Mouse (Mus musculus) intestine, embryonic 15.5 days (tissue): Measurements from ENCODE around the gene Satb2. TPM values are rescaled to one million over a fixed set of nuclear protein-coding genes. Genes with fewer than 3 reads are reported as not detected.

ENCODE experiments used
- ATAC-seq: fragments of 200-750 bp; cut with Nextera tagmentation; 2 replicates; pipeline ENCODE4 v1.8.0; 2017; ENCODE audit warnings: moderate TSS enrichment, moderate library complexity
- H3K27ac ChIP-seq: fragments of 300-500 bp; sonication (generic); 2 replicates; pipeline ENCODE4 v1.5.1; 2015; ENCODE audit warnings: mild to moderate bottlenecking, inconsistent platforms
- H3K27me3 ChIP-seq: fragments of 300-500 bp; sonication (generic); replicated peaks from 2 replicates; pipeline ENCODE4 v1.6.1; 2015; ENCODE audit warnings: inconsistent platforms
- H3K36me3 ChIP-seq: fragments of 300-500 bp; sonication (generic); 2 replicates; pipeline ENCODE4 v1.6.1; 2015; ENCODE audit warnings: inconsistent platforms
- H3K4me1 ChIP-seq: fragments of 300-500 bp; sonication (generic); replicated peaks from 2 replicates; pipeline ENCODE4 v1.6.1; 2015; ENCODE audit warnings: inconsistent platforms
- H3K4me2 ChIP-seq: fragments of 300-500 bp; sonication (generic); replicated peaks from 2 replicates; pipeline ENCODE4 v1.6.1; 2015; ENCODE audit warnings: mild to moderate bottlenecking, inconsistent platforms
- H3K4me3 ChIP-seq: fragments of 300-500 bp; sonication (generic); replicated peaks from 2 replicates; pipeline ENCODE4 v1.5.1; 2015; ENCODE audit warnings: inconsistent platforms
- H3K9ac ChIP-seq: fragments of 300-500 bp; sonication (generic); 2 replicates; pipeline ENCODE4 v1.6.1; 2015; ENCODE audit warnings: inconsistent platforms
- H3K9me3 ChIP-seq: fragments of 300-500 bp; sonication (generic); 2 replicates; pipeline ENCODE4 v1.6.1; 2016; ENCODE audit warnings: inconsistent platforms
- WGBS: fragments of 180-500 bp; shearing (Covaris S2); methylation state at CpG from one replicate; pipeline ENCODE4 v1.1.7; 2015; 5-methylcytosine and 5-hydroxymethylcytosine counted together
- polyA plus RNA-seq: library from polyadenylated mRNA; unstranded; fragments of >200 nt; fragmentation: Nextera tagmentation; extraction: Ambion mirVana; gene quantifications from 2 replicates; pipeline ENCODE4 v1.2.1, GENCODE M21; 2015

The Satb2 gene
- polyA plus RNA-seq, 1 experiment from 2014 or later: 2.9 TPM

- Histone ChIP-seq H3K9ac (peak overlapping the region; percentile 75), H3K36me3 (no peaks in the 10 kb centered on the region), H3K27ac (peak overlapping the region; percentile 85), H3K4me2 (peak overlapping the region; percentile 95), H3K27me3 (peaks cover 29% of the 10 kb centered on the region), H3K4me3 (peak overlapping the region; percentile 75), H3K4me1 (peaks cover 21% of the 10 kb centered on the region), H3K9me3 (no peaks in the 10 kb centered on the region)
- WGBS: under 1% methylated on average over 22 of the region's 23 CpGs
- no peak for ATAC-seq
These were observed 6.6 kb downstream of the Satb2 start for GRCm38 (mm10) chr1:56971942-56972250.

GRCm38 (mm10) chr1:56971441-56971861, 7.0 kb downstream of the Satb2 start:
- ATAC-seq: no peak
- Histone ChIP-seq H3K36me3 (no peaks in the 10 kb centered on the region), H3K9ac (peak overlapping the region; percentile 42), H3K27me3 (peaks cover 24% of the 10 kb centered on the region), H3K4me3 (peak overlapping the region; percentile 75), H3K27ac (no peak overlapping the region), H3K4me1 (peaks cover 21% of the 10 kb centered on the region), H3K4me2 (peak overlapping the region; percentile 95), H3K9me3 (no peaks in the 10 kb centered on the region)
- 0% methylated on average over 29 of the region's 29 CpGs for WGBS

DNA sequence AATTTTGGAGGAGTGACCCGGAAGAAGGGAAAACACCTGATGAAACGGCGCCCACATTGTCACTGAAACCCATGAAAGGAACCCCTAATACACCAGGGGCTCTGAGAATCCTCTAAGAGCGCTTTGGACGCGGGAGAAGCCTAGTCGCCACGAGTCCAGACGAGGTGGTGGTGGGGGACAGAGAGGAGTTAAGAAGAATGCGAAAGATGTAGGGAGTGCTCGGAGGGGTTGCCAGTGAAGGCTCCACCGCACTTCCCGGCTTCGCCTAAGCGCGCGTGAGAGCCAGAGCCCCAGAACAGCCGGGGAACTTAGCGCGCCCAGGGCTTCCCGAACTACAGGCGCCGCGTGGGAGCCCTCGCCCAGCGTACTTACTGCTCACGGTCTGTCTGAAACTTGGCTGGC, 7.7 kb downstream of the Satb2 start:
- no peak for ATAC-seq
- peak overlapping the region; percentile 9 for H3K9ac ChIP-seq
- H3K9me3 ChIP-seq: no peaks in the 10 kb centered on the region
- H3K4me1 ChIP-seq: peaks cover 21% of the 10 kb centered on the region
- H3K4me2 ChIP-seq: peak overlapping the region; percentile 95
- no peak overlapping the region for H3K27ac ChIP-seq
- WGBS: under 1% methylated on average over 27 of the region's 27 CpGs
- H3K27me3 ChIP-seq: peaks cover 18% of the 10 kb centered on the region
- no peaks in the 10 kb centered on the region for H3K36me3 ChIP-seq
- H3K4me3 ChIP-seq: peak overlapping the region; percentile 75

DNA sequence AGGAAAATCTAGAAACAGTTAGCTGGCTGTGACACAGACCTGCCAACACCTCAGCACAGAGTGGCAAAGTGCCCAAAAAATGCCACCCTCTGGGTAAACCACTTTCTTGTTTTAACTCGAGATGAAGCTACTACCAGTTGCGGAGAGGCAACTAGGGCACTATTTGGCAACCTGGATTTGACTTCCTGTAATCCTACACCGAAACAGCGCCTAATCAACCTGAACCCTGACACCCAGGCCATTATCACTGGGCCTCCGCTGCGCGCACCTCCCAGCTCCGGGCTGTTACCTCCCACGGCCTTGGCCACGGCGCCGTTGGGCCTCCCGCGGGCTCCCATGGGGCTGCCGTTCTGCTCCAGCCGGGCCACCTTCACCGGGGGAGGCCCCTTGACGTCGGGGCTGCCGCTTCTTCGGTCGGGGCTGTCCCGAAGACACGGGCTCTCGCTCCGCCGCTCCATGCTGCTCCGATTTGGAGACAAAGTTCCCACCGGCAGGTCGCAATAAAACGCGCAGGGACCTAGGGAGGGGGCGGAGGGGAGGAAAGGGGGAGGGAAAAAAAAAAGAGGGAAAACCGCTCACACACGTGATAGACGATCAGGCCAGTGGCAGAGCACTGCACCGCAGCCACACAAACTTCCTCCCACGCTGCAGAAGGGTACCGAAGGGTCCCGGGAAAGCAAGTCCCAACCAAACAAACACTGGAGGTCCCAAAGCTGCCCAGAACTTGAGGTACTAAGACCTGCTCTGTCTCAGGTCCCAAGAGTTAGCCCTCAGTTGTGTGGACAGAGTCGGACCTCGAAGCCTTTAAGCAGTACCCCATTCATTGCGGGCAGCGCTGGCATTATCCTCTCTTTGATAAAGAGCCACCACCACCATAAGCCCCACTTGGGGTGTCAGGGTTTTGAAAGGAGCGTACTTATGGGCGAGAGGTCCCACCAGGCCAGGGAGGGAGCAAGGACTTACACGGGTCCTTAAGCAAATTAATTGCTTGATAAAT, 8.8 kb downstream of the Satb2 start:
- Histone ChIP-seq H3K4me2 (peak overlapping the region; percentile 95), H3K9me3 (no peaks in the 10 kb centered on the region), H3K9ac (peak overlapping the region; percentile 30; the same call in 1 of the 2 replicates), H3K36me3 (no peaks in the 10 kb centered on the region), H3K27me3 (peaks cover 14% of the 10 kb centered on the region), H3K4me1 (peaks cover 19% of the 10 kb centered on the region), H3K4me3 (peak overlapping the region; percentile 75), H3K27ac (peak overlapping the region; percentile 22; the same call in 1 of the 2 replicates)
- WGBS: 5% methylated on average over 47 of the region's 47 CpGs
- peak; percentile 75 for ATAC-seq

- no peaks in the 10 kb centered on the region for H3K36me3 ChIP-seq
- 0 out of 2 replicates have a peak, but pooled peaks cover 7% of the 10 kb centered on the region for H3K4me1 ChIP-seq
- WGBS: 60% methylated on average over 3 of the region's 3 CpGs
- no peak overlapping the region for H3K4me3 ChIP-seq
- peaks cover 14% of the 10 kb centered on the region for H3K27me3 ChIP-seq
- H3K9me3 ChIP-seq: no peaks in the 10 kb centered on the region
- H3K27ac ChIP-seq: no peak overlapping the region
- no peak for ATAC-seq
- no peak overlapping the region for H3K4me2 ChIP-seq
- H3K9ac ChIP-seq: no peak overlapping the region
These were observed 12.4 kb downstream of the Satb2 start for GRCm38 (mm10) chr1:56965879-56966579.

DNA sequence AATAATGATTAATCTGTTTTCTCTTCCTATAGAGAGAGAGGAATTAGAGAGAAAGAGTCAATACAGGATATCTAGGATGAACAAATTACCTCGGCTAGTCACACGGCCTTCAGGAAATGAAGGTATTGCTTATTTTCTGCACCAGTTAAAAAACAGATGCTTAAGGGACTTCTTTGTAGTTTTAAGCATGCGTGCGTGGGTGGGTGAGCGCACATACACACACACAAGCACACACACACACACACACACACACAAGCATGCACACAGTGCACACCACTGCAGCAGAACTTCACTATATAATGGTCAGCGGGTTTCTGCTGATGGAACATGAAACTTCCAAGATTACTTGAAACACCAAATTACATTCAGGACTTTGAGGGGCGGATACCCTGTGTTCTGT, 14.0 kb downstream of the Satb2 start:
- H3K27me3 ChIP-seq: peaks cover 10% of the 10 kb centered on the region
- H3K36me3 ChIP-seq: no peaks in the 10 kb centered on the region
- no peak overlapping the region for H3K4me2 ChIP-seq
- H3K4me3 ChIP-seq: no peak overlapping the region
- 0 out of 2 replicates have a peak, but pooled peaks cover 1% of the 10 kb centered on the region for H3K4me1 ChIP-seq
- H3K9ac ChIP-seq: no peak overlapping the region
- no peak overlapping the region for H3K27ac ChIP-seq
- ATAC-seq: no peak
- 85% methylated on average over 7 of the region's 7 CpGs for WGBS
- H3K9me3 ChIP-seq: no peaks in the 10 kb centered on the region

- H3K9me3 ChIP-seq: no peaks in the 10 kb centered on the region
- H3K4me3 ChIP-seq: no peak overlapping the region
- H3K4me1 ChIP-seq: no peaks in the 10 kb centered on the region
- no peak overlapping the region for H3K27ac ChIP-seq
- H3K4me2 ChIP-seq: no peak overlapping the region
- no peak overlapping the region for H3K9ac ChIP-seq
- ATAC-seq: no peak
- 84% methylated on average over 4 of the region's 4 CpGs for WGBS
- H3K27me3 ChIP-seq: 0 out of 2 replicates have a peak, but pooled peaks cover 3% of the 10 kb centered on the region
- H3K36me3 ChIP-seq: no peaks in the 10 kb centered on the region
These were observed 15.2 kb downstream of the Satb2 start for GRCm38 (mm10) chr1:56963291-56963690.

GRCm38 (mm10) chr1:56958996-56959395, 19.5 kb downstream of the Satb2 start:
- WGBS: 84% methylated on average over 5 of the region's 5 CpGs

GRCm38 (mm10) chr1:56957942-56958341, 20.5 kb downstream of the Satb2 start:
- Histone ChIP-seq H3K27ac (no peak overlapping the region), H3K4me1 (0 out of 2 replicates have a peak, but pooled peaks cover 3% of the 10 kb centered on the region), H3K4me3 (no peak overlapping the region), H3K27me3 (no peaks in the 10 kb centered on the region), H3K4me2 (no peak overlapping the region), H3K9me3 (no peaks in the 10 kb centered on the region), H3K36me3 (no peaks in the 10 kb centered on the region), H3K9ac (no peak overlapping the region)
- ATAC-seq: no peak
- WGBS: 84% methylated on average over 7 of the region's 7 CpGs

More at GRCm38 (mm10) chr1:56958996-56959395, 19.5 kb downstream of the Satb2 start:
- ATAC-seq: no peak
- Histone ChIP-seq H3K4me1 (0 out of 2 replicates have a peak, but pooled peaks cover 3% of the 10 kb centered on the region), H3K27ac (no peak overlapping the region), H3K27me3 (no peaks in the 10 kb centered on the region), H3K9me3 (no peaks in the 10 kb centered on the region), H3K4me2 (no peak overlapping the region), H3K4me3 (no peak overlapping the region), H3K9ac (no peak overlapping the region), H3K36me3 (no peaks in the 10 kb centered on the region)

- Histone ChIP-seq H3K27me3 (no peaks in the 10 kb centered on the region), H3K36me3 (no peaks in the 10 kb centered on the region), H3K9me3 (no peaks in the 10 kb centered on the region)
These were observed 21.6 kb downstream of the Satb2 start for GRCm38 (mm10) chr1:56956811-56957210.

GRCm38 (mm10) chr1:56955739-56956085, 22.7 kb downstream of the Satb2 start:
- ATAC-seq: no peak
- no peak overlapping the region for H3K27ac ChIP-seq
- no peak overlapping the region for H3K4me2 ChIP-seq
- 70% methylated on average over 12 of the region's 12 CpGs for WGBS
- H3K9me3 ChIP-seq: no peaks in the 10 kb centered on the region
- no peak overlapping the region for H3K9ac ChIP-seq
- H3K36me3 ChIP-seq: no peaks in the 10 kb centered on the region
- H3K4me1 ChIP-seq: 0 out of 2 replicates have a peak, but pooled peaks cover 6% of the 10 kb centered on the region
- H3K27me3 ChIP-seq: no peaks in the 10 kb centered on the region
- no peak overlapping the region for H3K4me3 ChIP-seq

More at GRCm38 (mm10) chr1:56956811-56957210, 21.6 kb downstream of the Satb2 start:
- H3K4me1 ChIP-seq: 0 out of 2 replicates have a peak, but pooled peaks cover 4% of the 10 kb centered on the region
- H3K4me3 ChIP-seq: no peak overlapping the region
- H3K27ac ChIP-seq: no peak overlapping the region
- 82% methylated on average over 2 of the region's 2 CpGs for WGBS
- H3K9ac ChIP-seq: no peak overlapping the region
- no peak overlapping the region for H3K4me2 ChIP-seq
- no peak for ATAC-seq

DNA sequence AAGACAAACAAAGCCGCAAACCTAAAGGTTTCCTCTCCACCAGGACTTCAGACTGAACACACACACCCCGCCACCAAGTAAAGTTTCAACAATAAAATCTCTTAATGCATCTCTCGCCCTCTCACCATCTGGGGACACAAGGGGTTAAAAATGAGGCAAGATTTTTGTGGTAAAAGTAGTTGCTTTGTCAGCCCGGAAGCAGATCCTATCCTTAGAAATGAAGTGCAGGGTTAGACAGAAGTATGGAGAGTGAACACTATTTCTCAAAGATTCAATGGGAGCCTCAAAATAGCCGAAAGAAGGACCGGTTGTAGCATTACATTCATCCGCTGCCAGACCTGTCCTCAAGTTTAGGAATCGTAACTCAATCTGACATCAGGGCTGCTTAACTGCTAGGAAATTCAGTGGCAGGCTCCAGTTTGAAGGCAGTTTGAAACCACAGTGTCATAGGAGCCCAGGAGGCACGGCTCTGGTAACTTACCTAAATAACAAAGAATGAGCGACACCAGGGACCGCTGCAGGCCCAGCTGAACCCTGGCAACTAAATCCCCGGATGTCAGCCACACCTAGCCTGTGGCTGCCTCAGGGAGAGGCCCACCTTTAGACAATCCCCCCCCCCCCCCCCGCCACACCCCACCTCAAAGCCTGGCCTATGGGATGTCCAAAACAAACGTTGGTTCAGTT, 23.3 kb downstream of the Satb2 start:
- no peak for ATAC-seq
- 64% methylated on average over 14 of the region's 14 CpGs for whole genome bisulfite sequencing
- Histone ChIP-seq H3K9ac (no peak overlapping the region), H3K4me2 (no peak overlapping the region), H3K27ac (no peak overlapping the region), H3K36me3 (no peaks in the 10 kb centered on the region), H3K27me3 (no peaks in the 10 kb centered on the region), H3K4me3 (no peak overlapping the region), H3K4me1 (0 out of 2 replicates have a peak, but pooled peaks cover 6% of the 10 kb centered on the region), H3K9me3 (no peaks in the 10 kb centered on the region)
